Mouse (Mus musculus): ENCODE data around the gene Lmx1b. TPM values are rescaled to one million over a fixed set of nuclear protein-coding genes. Genes with fewer than 3 reads are reported as not detected.

The Lmx1b gene
- polyA plus RNA-seq, 1 experiment from 2014 or later: 1.6 TPM

DNA sequence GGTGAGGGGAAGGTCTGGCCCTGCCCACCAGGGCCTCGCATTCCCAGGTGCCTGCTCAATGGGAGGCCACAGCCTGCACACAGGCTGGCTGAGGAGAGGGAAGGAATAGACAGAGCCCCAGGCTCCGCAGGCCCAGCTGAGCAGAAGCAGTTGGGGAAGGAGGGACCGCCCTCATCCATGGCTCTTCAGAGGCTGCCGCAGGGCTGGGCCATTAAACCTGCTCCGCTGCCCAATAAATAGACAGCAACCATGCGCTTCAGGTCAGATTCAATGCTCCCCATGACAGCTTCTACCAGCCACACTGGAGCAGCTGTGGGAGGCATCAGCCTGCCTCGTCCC, 45.3 kb downstream of the Lmx1b start:
- Histone ChIP-seq H3K36me3 (ENCODE audit: control insufficient read depth, insufficient read depth, low read length) (no peaks in the 10 kb centered on the region), H3K4me1 (ENCODE audit: control insufficient read depth, insufficient read depth, low read length) (peaks cover 20% of the 10 kb centered on the region), H3K9me3 (ENCODE audit: control insufficient read depth, low read length) (no peaks in the 10 kb centered on the region), H3K9ac (ENCODE audit: low read length) (no peak overlapping the region), H3K27ac (ENCODE audit: low read depth, low read length) (no peak overlapping the region), H3K4me2 (ENCODE audit: low read depth) (no peak overlapping the region), H3K27me3 (ENCODE audit: control insufficient read depth, insufficient read depth, low read length) (peaks cover 15% of the 10 kb centered on the region; the same call in 1 of the 2 replicates), H3K4me3 (ENCODE audit: low read depth, low read length) (no peak overlapping the region)
- DNase-seq (ENCODE audit: low spot score) (peak; percentile 61), ATAC-seq (ENCODE audit: insufficient read depth, low FRiP score, low TSS enrichment) (peak; percentile 46; the same call in 1 of the 2 replicates)
- 7% methylated on average over 7 of the region's 7 CpGs for whole genome bisulfite sequencing

DNA sequence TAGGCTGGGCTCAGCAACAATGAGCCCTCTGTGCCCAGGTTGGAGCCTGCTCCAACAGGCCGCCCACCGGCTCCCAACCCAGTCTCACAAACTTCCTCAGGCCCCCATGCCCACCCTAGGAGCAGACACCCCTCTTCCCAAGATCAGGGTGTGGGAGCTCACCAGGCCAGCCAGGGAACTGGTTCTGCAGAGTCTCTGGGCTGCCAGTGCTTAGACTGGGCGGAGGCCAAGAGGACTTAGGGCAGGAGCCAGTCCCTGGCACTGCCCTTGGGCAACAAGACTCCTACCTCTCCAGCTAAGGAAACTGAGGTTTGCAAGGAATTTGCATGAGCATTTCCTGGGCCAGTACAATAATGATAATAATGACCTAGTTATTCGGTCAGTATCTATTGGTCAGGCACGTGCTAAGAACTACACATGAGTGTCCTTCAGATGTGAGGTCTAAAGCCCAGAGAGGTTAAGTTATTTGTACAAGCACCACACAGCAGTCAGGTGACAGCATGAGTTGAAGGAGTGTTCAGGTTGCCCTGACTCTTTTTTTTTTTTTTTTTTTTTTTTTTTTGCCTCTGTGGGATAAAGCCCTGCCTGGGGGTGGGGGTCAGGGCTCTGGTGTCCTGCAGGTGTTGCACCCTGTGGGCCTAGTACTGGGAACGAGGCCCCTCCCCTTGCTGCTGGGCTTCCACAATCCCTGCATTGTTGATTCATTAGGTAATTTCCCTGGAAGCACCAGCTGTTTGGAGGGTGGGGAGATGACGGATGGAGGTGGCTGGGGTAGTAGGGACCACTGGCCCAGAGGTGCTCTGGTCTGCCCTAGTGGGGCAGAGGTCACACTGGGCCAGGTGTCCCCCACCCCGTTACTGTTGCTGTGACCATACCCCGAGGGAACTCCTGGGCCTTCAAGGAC, 45.9 kb downstream of the Lmx1b start:
- ATAC-seq (ENCODE audit: insufficient read depth, low FRiP score, low TSS enrichment): peak; percentile 29; the same call in 1 of the 2 replicates
- no peaks in the 10 kb centered on the region for H3K36me3 ChIP-seq (ENCODE audit: control insufficient read depth, insufficient read depth, low read length)
- no peak overlapping the region for H3K9ac ChIP-seq (ENCODE audit: low read length)
- H3K9me3 ChIP-seq (ENCODE audit: control insufficient read depth, low read length): no peaks in the 10 kb centered on the region
- peaks cover 20% of the 10 kb centered on the region for H3K4me1 ChIP-seq (ENCODE audit: control insufficient read depth, insufficient read depth, low read length)
- no peak for DNase-seq (ENCODE audit: low spot score)
- no peak overlapping the region for H3K4me3 ChIP-seq (ENCODE audit: low read depth, low read length)
- H3K27me3 ChIP-seq (ENCODE audit: control insufficient read depth, insufficient read depth, low read length): peaks cover 15% of the 10 kb centered on the region; the same call in 1 of the 2 replicates
- no peak overlapping the region for H3K27ac ChIP-seq (ENCODE audit: low read depth, low read length)
- WGBS: 44% methylated on average over 9 of the region's 9 CpGs
- H3K4me2 ChIP-seq (ENCODE audit: low read depth): no peak overlapping the region

DNA sequence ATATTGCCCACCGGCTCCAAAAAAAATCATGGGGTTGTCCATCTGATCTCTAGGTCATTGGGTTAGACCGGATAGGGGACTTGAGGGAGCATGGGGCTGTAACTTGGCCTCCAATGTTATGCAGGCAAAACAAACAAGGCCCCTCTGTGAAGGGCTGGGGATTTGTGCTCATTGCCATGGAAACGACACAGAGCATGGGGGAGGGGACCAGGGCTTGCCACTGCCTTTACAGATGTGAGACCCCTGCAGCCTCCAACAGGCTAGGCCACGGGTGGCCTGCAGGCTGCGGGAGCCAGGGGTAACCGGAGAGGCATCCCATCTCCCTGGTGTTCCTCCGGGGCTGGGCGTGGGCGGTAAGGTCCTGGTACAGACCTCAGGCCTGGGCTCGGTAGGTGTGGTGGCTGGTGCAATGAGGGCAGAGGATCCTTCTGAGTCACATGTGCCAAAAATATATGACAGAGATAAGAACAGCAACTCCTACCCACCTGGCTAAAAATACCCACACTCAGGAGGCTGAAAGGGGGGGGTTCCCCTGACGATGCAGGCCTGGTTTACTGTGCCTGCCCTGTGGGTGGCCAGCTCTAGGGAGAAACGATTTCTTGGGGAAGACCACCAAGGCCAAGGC, 47.3 kb downstream of the Lmx1b start:
- WGBS: 2% methylated on average over 12 of the region's 12 CpGs
- Histone ChIP-seq H3K4me1 (ENCODE audit: control insufficient read depth, insufficient read depth, low read length) (peaks cover 20% of the 10 kb centered on the region), H3K4me2 (ENCODE audit: low read depth) (no peak overlapping the region), H3K9ac (ENCODE audit: low read length) (no peak overlapping the region), H3K27me3 (ENCODE audit: control insufficient read depth, insufficient read depth, low read length) (peaks cover 15% of the 10 kb centered on the region; the same call in 1 of the 2 replicates), H3K36me3 (ENCODE audit: control insufficient read depth, insufficient read depth, low read length) (no peaks in the 10 kb centered on the region), H3K4me3 (ENCODE audit: low read depth, low read length) (no peak overlapping the region), H3K27ac (ENCODE audit: low read depth, low read length) (no peak overlapping the region), H3K9me3 (ENCODE audit: control insufficient read depth, low read length) (no peaks in the 10 kb centered on the region)
- DNase-seq (ENCODE audit: low spot score) (peak; percentile 73), ATAC-seq (ENCODE audit: insufficient read depth, low FRiP score, low TSS enrichment) (peak; percentile 46; the same call in 1 of the 2 replicates)

DNA sequence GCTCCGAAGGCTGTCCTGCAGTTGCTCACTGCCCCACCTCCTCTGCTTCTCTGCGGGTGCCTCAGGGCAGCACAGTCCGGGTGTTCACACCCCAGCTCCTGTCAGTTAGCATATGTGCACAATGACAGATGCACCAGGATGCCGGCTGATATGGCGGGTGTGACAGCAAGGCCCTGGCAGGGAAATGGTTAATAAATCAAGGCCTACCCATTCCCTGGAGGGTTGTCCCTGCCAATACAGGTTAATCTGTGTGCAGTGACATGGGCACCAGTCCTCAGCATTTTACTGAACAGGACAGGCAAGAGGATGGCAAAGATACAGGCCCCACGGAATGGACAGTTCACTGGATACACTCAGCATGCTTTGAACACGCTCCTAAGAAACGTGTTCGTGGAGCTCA, 51.0 kb downstream of the Lmx1b start:
- Histone ChIP-seq H3K4me3 (ENCODE audit: low read depth, low read length) (no peak overlapping the region), H3K4me1 (ENCODE audit: control insufficient read depth, insufficient read depth, low read length) (peaks cover 17% of the 10 kb centered on the region), H3K36me3 (ENCODE audit: control insufficient read depth, insufficient read depth, low read length) (no peaks in the 10 kb centered on the region), H3K27ac (ENCODE audit: low read depth, low read length) (no peak overlapping the region), H3K27me3 (ENCODE audit: control insufficient read depth, insufficient read depth, low read length) (peaks cover 14% of the 10 kb centered on the region), H3K9me3 (ENCODE audit: control insufficient read depth, low read length) (no peaks in the 10 kb centered on the region), H3K4me2 (ENCODE audit: low read depth) (no peak overlapping the region), H3K9ac (ENCODE audit: low read length) (no peak overlapping the region)
- no peak for ATAC-seq (ENCODE audit: insufficient read depth, low FRiP score, low TSS enrichment)
- no peak for DNase-seq (ENCODE audit: low spot score)
- WGBS: 66% methylated on average over 9 of the region's 9 CpGs

DNA sequence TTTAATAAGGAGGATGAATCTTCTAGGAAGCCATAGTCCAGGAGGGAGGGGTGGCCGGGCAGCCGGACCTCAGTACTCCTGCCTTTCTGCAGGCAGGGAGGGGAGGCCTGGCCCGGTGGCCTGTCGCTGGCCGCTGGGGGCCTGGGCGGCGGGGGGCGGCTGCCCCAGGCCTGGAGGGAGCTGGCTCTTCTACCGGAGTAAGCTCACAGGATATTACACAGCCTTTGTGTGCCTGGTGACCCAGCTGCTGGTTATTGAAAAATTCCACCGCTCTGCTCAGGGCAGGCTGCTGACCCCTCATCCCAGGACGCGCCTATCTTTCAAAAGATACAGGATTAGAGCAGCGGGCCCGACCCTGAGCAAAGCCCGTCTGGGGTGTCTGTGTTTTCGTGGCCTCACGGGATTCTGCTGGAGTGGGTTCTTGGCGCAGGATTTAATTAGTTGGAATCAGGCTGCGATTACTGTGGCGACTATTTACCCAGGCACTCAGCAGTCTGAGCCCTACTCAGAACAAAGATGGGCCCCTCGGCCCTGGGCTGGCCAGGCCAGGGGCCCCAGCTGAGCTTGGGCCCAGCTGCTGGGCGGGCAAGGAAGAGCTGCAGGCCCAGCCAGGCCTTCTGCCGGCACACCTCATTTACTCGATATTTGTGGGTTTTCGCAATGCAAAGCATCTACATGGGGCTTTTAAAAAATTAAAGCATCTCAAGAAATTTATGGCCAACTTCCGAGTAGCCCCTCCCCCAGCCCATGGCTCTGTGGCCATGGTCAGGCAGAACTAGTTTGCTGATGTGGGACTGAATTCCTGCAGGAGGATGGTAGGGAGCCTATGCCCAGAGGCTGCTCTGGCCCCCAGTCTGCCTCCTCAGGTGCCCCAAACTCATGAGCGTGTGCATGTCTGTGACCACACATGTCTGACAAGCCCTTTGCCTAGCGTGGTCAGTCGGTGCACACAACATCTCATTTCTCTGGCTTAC, 55.1 kb downstream of the Lmx1b start:
- DNase-seq (ENCODE audit: low spot score) (peak; percentile 51), ATAC-seq (ENCODE audit: insufficient read depth, low FRiP score, low TSS enrichment) (no peak)
- Histone ChIP-seq H3K9me3 (ENCODE audit: control insufficient read depth, low read length) (no peaks in the 10 kb centered on the region), H3K4me1 (ENCODE audit: control insufficient read depth, insufficient read depth, low read length) (peaks cover 31% of the 10 kb centered on the region), H3K4me3 (ENCODE audit: low read depth, low read length) (no peak overlapping the region), H3K36me3 (ENCODE audit: control insufficient read depth, insufficient read depth, low read length) (no peaks in the 10 kb centered on the region), H3K27me3 (ENCODE audit: control insufficient read depth, insufficient read depth, low read length) (peaks cover 52% of the 10 kb centered on the region), H3K4me2 (ENCODE audit: low read depth) (no peak overlapping the region), H3K27ac (ENCODE audit: low read depth, low read length) (no peak overlapping the region), H3K9ac (ENCODE audit: low read length) (no peak overlapping the region)
- WGBS: 22% methylated on average over 29 of the region's 29 CpGs

DNA sequence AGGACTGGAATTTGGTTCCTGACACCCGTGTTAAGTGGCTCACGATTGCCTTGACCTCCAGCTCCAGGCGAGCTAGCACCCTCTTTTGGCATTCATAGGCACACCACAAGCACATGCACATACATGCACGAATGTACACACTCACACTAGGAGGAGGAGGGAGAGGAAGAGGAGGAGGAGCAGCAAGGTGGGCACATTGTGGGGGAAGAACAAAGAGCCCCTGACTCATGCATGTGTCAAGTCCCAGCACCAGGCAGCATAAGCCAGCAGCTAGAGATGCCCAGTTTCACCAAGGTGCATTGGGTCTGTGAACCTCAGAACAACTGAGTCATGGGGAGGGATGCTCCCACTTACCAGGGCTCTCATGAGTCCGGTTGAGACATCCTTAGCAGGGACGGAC, 56.5 kb downstream of the Lmx1b start:
- peaks cover 65% of the 10 kb centered on the region for H3K27me3 ChIP-seq (ENCODE audit: control insufficient read depth, insufficient read depth, low read length)
- H3K4me2 ChIP-seq (ENCODE audit: low read depth): no peak overlapping the region
- no peaks in the 10 kb centered on the region for H3K36me3 ChIP-seq (ENCODE audit: control insufficient read depth, insufficient read depth, low read length)
- WGBS: 11% methylated on average over 6 of the region's 6 CpGs
- no peak overlapping the region for H3K4me3 ChIP-seq (ENCODE audit: low read depth, low read length)
- H3K27ac ChIP-seq (ENCODE audit: low read depth, low read length): no peak overlapping the region
- no peak for DNase-seq (ENCODE audit: low spot score)
- H3K4me1 ChIP-seq (ENCODE audit: control insufficient read depth, insufficient read depth, low read length): peaks cover 31% of the 10 kb centered on the region
- H3K9ac ChIP-seq (ENCODE audit: low read length): no peak overlapping the region
- no peaks in the 10 kb centered on the region for H3K9me3 ChIP-seq (ENCODE audit: control insufficient read depth, low read length)
- no peak for ATAC-seq (ENCODE audit: insufficient read depth, low FRiP score, low TSS enrichment)

DNA sequence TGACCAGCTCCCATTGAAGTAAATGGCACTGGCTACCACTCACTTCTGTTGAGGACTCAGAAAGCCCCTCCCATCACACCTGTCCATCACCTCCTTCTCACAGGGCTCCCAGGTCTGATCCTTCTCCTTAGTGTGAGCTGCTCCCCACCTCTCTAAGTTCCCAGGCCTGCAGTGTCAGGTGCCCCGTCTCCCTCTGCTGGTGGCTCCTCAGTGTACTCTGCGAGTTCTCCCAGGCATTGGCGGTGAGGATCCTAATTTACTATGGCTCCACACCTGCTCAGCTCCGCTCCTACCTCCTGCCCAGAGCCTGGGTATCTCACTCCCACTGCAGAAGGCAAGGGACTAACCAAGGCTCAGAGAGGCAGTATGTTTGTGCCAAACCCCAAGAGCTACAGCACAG, 57.0 kb downstream of the Lmx1b start:
- Histone ChIP-seq H3K4me2 (ENCODE audit: low read depth) (no peak overlapping the region), H3K27me3 (ENCODE audit: control insufficient read depth, insufficient read depth, low read length) (peaks cover 69% of the 10 kb centered on the region), H3K4me1 (ENCODE audit: control insufficient read depth, insufficient read depth, low read length) (peaks cover 31% of the 10 kb centered on the region), H3K9ac (ENCODE audit: low read length) (no peak overlapping the region), H3K4me3 (ENCODE audit: low read depth, low read length) (no peak overlapping the region), H3K27ac (ENCODE audit: low read depth, low read length) (no peak overlapping the region), H3K9me3 (ENCODE audit: control insufficient read depth, low read length) (no peaks in the 10 kb centered on the region), H3K36me3 (ENCODE audit: control insufficient read depth, insufficient read depth, low read length) (no peaks in the 10 kb centered on the region)
- WGBS: 6% methylated on average over 4 of the region's 4 CpGs
- no peak for DNase-seq (ENCODE audit: low spot score)
- no peak for ATAC-seq (ENCODE audit: insufficient read depth, low FRiP score, low TSS enrichment)

DNA sequence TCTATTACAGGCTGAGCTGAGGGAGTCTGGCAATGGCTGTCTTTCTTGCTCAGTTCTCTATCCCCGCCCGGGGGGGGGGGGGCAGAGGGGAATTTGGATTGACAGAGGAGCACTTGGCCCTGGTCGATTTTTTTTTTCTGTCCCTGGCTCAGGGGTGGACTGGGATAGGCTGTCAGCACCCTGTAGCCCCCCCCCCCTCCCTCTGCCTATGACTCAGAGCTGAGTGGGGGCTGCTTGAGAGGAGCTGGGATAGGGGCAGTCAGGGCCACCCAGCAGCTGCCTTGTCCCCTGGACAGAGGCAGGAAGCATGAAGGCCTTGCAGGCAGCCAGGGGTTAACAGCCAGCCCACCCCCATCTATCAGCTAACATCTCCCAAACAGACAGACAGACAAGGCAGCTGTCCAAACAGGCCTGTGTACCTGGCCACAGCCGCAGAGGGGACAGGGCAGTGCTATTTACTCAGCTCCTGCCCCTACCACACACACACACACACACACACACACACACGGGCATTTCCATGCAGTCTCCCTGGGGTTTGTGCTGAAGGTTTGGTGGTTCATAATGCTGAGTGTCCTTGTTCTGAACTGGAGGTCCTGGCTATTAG, 57.8 kb downstream of the Lmx1b start:
- Histone ChIP-seq H3K27ac (ENCODE audit: low read depth, low read length) (no peak overlapping the region), H3K27me3 (ENCODE audit: control insufficient read depth, insufficient read depth, low read length) (peaks cover 74% of the 10 kb centered on the region), H3K4me1 (ENCODE audit: control insufficient read depth, insufficient read depth, low read length) (peaks cover 31% of the 10 kb centered on the region), H3K9me3 (ENCODE audit: control insufficient read depth, low read length) (no peaks in the 10 kb centered on the region), H3K4me3 (ENCODE audit: low read depth, low read length) (no peak overlapping the region), H3K9ac (ENCODE audit: low read length) (no peak overlapping the region), H3K4me2 (ENCODE audit: low read depth) (no peak overlapping the region), H3K36me3 (ENCODE audit: control insufficient read depth, insufficient read depth, low read length) (no peaks in the 10 kb centered on the region)
- no peak for DNase-seq (ENCODE audit: low spot score)
- WGBS: 6% methylated on average over 4 of the region's 5 CpGs
- no peak for ATAC-seq (ENCODE audit: insufficient read depth, low FRiP score, low TSS enrichment)

All from neural tube, embryonic 11.5 days (tissue).